Mouse (Mus musculus) bone marrow macrophage, adult 2 months (primary cell): ENCODE measurements at regions not wholly inside any gene's neighbourhood (a gene's known extent, or its start where the extent isn't known, plus 50 kb on each side); places are given as distances from the start of the nearest gene placed in this dataset.
"Not testable (repeated sequence)": the region's sequence is repeated elsewhere in the genome, so short reads cannot be mapped to it uniquely, and the experiment has no call there.

ENCODE experiments used
- H3K27ac ChIP-seq: 2 replicates; pipeline ENCODE4 v1.5.1; 2012; ENCODE audit warnings: low read depth, low read length; ENCODE audit not compliant: insufficient read depth
- H3K4me1 ChIP-seq: 2 replicates; pipeline ENCODE4 v1.6.1; 2012; ENCODE audit warnings: low read length; ENCODE audit not compliant: control insufficient read depth, insufficient read depth
- H3K4me3 ChIP-seq: 2 replicates; pipeline ENCODE4 v1.5.1; 2012; ENCODE audit warnings: mild to moderate bottlenecking, low read length, moderate library complexity; ENCODE audit not compliant: insufficient read depth
- CTCF ChIP-seq: IDR thresholded peaks from 2 replicates; pipeline ENCODE4 v1.5.1; 2012; ENCODE audit warnings: low read depth, mild to moderate bottlenecking, low read length, moderate library complexity
- POLR2A ChIP-seq: IDR thresholded peaks from 2 replicates; pipeline ENCODE4 v1.6.1; 2012; ENCODE audit warnings: mild to moderate bottlenecking, low read depth, low read length, borderline replicate concordance

GRCm38 (mm10) chr12:114462037-114462436, 918.3 kb downstream of the Adam6a start:
- TF ChIP-seq CTCF (no peak), POLR2A (no peak)
- H3K4me1 ChIP-seq: no peaks in the 10 kb centered on the region
- no peak overlapping the region for H3K27ac ChIP-seq
- no peak overlapping the region for H3K4me3 ChIP-seq

- H3K4me1 ChIP-seq: no peaks in the 10 kb centered on the region
- H3K4me3 ChIP-seq: no peak overlapping the region
- no peak for TF ChIP-seq CTCF
- no peak for TF ChIP-seq POLR2A
- H3K27ac ChIP-seq: no peak overlapping the region
Observed at GRCm38 (mm10) chr12:114462566-114462965, 918.9 kb downstream of the Adam6a start.

- no peak for TF ChIP-seq POLR2A
Observed at GRCm38 (mm10) chr12:114468857-114469256, 925.1 kb downstream of the Adam6a start.

GRCm38 (mm10) chr12:114472678-114473077, 929.0 kb downstream of the Adam6a start:
- H3K4me3 ChIP-seq, H3K27ac ChIP-seq, H3K4me1 ChIP-seq: not testable (repeated sequence)

More at GRCm38 (mm10) chr12:114468857-114469256, 925.1 kb downstream of the Adam6a start:
- Histone ChIP-seq H3K27ac (no peak overlapping the region), H3K4me3 (no peak overlapping the region), H3K4me1 (no peaks in the 10 kb centered on the region)

GRCm38 (mm10) chr12:114478741-114479140, 935.0 kb downstream of the Adam6a start:
- Histone ChIP-seq H3K4me3 (no peak overlapping the region), H3K27ac (no peak overlapping the region), H3K4me1 (no peaks in the 10 kb centered on the region)
- TF ChIP-seq POLR2A (no peak), CTCF (no peak)

GRCm38 (mm10) chr12:114493500-114494031, 949.9 kb downstream of the Adam6a start:
- H3K4me1 ChIP-seq, H3K27ac ChIP-seq, H3K4me3 ChIP-seq: not testable (repeated sequence)

- Histone ChIP-seq H3K4me1 (no peaks in the 10 kb centered on the region), H3K27ac (no peak overlapping the region)
- TF ChIP-seq POLR2A (no peak), CTCF (no peak)
Observed at GRCm38 (mm10) chr12:114495741-114496140, 952.0 kb downstream of the Adam6a start.

GRCm38 (mm10) chr12:114513143-114513542, 969.4 kb downstream of the Adam6a start:
- no peak overlapping the region for H3K4me3 ChIP-seq
- H3K27ac ChIP-seq: no peak overlapping the region
- no peak for TF ChIP-seq CTCF
- TF ChIP-seq POLR2A: no peak

More at GRCm38 (mm10) chr12:114495741-114496140, 952.0 kb downstream of the Adam6a start:
- no peak overlapping the region for H3K4me3 ChIP-seq

GRCm38 (mm10) chr12:114542094-114542493, 998.4 kb downstream of the Adam6a start:
- not testable (repeated sequence) for H3K27ac ChIP-seq, H3K4me1 ChIP-seq, H3K4me3 ChIP-seq

More at GRCm38 (mm10) chr12:114513143-114513542, 969.4 kb downstream of the Adam6a start:
- H3K4me1 ChIP-seq: no peaks in the 10 kb centered on the region

GRCm38 (mm10) chr12:114544931-114545330, 1001.2 kb downstream of the Adam6a start:
- H3K27ac ChIP-seq, H3K4me1 ChIP-seq, H3K4me3 ChIP-seq: not testable (repeated sequence)

- Histone ChIP-seq H3K4me3 (no peak overlapping the region), H3K4me1 (no peaks in the 10 kb centered on the region), H3K27ac (no peak overlapping the region)
- TF ChIP-seq CTCF: no peak
- no peak for TF ChIP-seq POLR2A
Observed at GRCm38 (mm10) chr12:114562440-114562839, 1018.7 kb downstream of the Adam6a start.

- no peak overlapping the region for H3K4me3 ChIP-seq
- no peak for TF ChIP-seq POLR2A
- TF ChIP-seq CTCF: no peak
- H3K4me1 ChIP-seq: no peaks in the 10 kb centered on the region
- no peak overlapping the region for H3K27ac ChIP-seq
Observed at GRCm38 (mm10) chr12:114562978-114563377, 1019.3 kb downstream of the Adam6a start.
